In genomic region chr7:116336226-116336625, GRCm38 (mm10) we compare ENCODE assay signal across 10 mouse cellular contexts. TPM values are rescaled to one million over a fixed set of nuclear protein-coding genes. Genes with fewer than 3 reads are reported as not detected.
A peak's percentile ranks its signal among the peaks of the same experiment; 100 is the strongest.
DNase-seq lines count a peak whose midpoint lies in the region; TF ChIP-seq lines count a peak whose summit lies in the region.
"Had no signal": no experiment of that assay in that cellular context is flagged by ENCODE, and none has a peak within 500 bp of the region (broad histone marks: within the 10 kb centered on the region; RNA-seq: fewer than 3 reads in every experiment).

No protein-coding gene starts in this region.

- H3ac ChIP-seq in myocyte (ENCODE audit: control insufficient read depth, insufficient read length) = no peak overlapping the region

- peaks cover 33% of the 10 kb centered on the region for H3K79me2 ChIP-seq in myocyte (ENCODE audit: control insufficient read depth, insufficient read depth)

- no peak overlapping the region for H3K4me3 ChIP-seq in myocyte
- H3K4me3 ChIP-seq: embryonic facial prominence, embryonic 13.5 days; neural tube, embryonic 13.5 days had no signal

- H3K4me2 ChIP-seq in myocyte (ENCODE audit: low read depth) = peak overlapping the region; percentile 47
- H3K4me2 ChIP-seq: embryonic facial prominence, embryonic 13.5 days; neural tube, embryonic 13.5 days had no signal

- H3K27me3 ChIP-seq in myocyte (ENCODE audit: control insufficient read depth, insufficient read depth, insufficient read length) = no peaks in the 10 kb centered on the region
- H3K27me3 ChIP-seq: embryonic facial prominence, embryonic 13.5 days; neural tube, embryonic 13.5 days had no signal

- no peak for TF ChIP-seq POLR2A in myocyte (IDR thresholded peaks at IDR 0.05; ENCODE audit: insufficient read length, low read depth)

- DNase-seq in left cerebral cortex, adult 18-20 months (ENCODE audit: low spot score in 2 of 2) = peak; percentile 30 to 41
- DNase-seq in left cerebral cortex, adult 11 months (ENCODE audit: low spot score) = no peak
- peak; percentile 84 for DNase-seq in adipocyte (ENCODE audit: low spot score)
- peak; percentile 57 for DNase-seq in embryo, embryonic 11 days
- peak; percentile 54 to 67 for DNase-seq in heart, postnatal 36 days
- DNase-seq in left cerebral cortex, postnatal 4 days = peak; percentile 48
- peak; percentile 19 for DNase-seq in testis, postnatal 14 days (ENCODE audit: low spot score)

- intact Hi-C loops in heart, postnatal 36 days (cut with DNase I) = loop anchor here (5.0 to 10.0 kb wide), 3 partner anchors 176 to 1779 kb away; partner anchors contain the start of gene Rps15a
- intact Hi-C loops in left cerebral cortex, postnatal 4 days (cut with DNase I) = loop anchor here (10.0 kb wide), 1 partner anchor 179 kb away; no protein-coding TSS in a partner anchor

- peaks cover 27% of the 10 kb centered on the region for H3K36me3 ChIP-seq in myocyte (ENCODE audit: control insufficient read depth, insufficient read depth)

TF ChIP-seq in myocyte, 11 proteins besides CTCF, POLR2A, EP300 and RAD21:
- TF ChIP-seq MYOD1 (IDR thresholded peaks at IDR 0.05; ENCODE audit: control insufficient read depth in 1 of 3, insufficient read length in 2 of 3, low read depth in 2 of 3) (peak in 1 of 3 experiments; percentile 22), TCF12 (IDR thresholded peaks at IDR 0.05; ENCODE audit: insufficient read depth, poor library complexity, severe bottlenecking) (no peak), MYOG (IDR thresholded peaks at IDR 0.05; ENCODE audit: control insufficient read depth in 1 of 3, insufficient read depth in 1 of 3, insufficient read length in 2 of 3, low read depth in 2 of 3) (no peak), POLR2AphosphoS2 (IDR thresholded peaks at IDR 0.05; ENCODE audit: insufficient read length, low read depth) (no peak), MAX (IDR thresholded peaks at IDR 0.05; ENCODE audit: low read depth) (no peak)
TF ChIP-seq in myocyte: peak in this region for 1.

RNA-seq across cellular contexts. Expression of gene Rps13, which starts 2.2 kb away (rescaled TPM):
- total RNA-seq in left cerebral cortex, adult 18-20 months (2021) = 100 to 1,000 TPM; 203 to 223 TPM
- 100 to 1,000 TPM; 313 to 343 TPM for total RNA-seq in heart, postnatal 36 days (2021)
- 100 to 1,000 TPM; 355 to 388 TPM for total RNA-seq in left cerebral cortex, postnatal 4 days (2021)
- 1,874 TPM for polyA plus RNA-seq in myocyte (2012; fragmentation: generic; extraction: Trizol)

RNA-seq across cellular contexts. Expression of gene Plekha7, which starts 28.1 kb away (rescaled TPM):
- total RNA-seq in left cerebral cortex, adult 18-20 months (2021) = 10 to 100 TPM; 18.7 to 21.5 TPM
- 1 to 10 TPM; 3.9 to 5.6 TPM for total RNA-seq in heart, postnatal 36 days (2021)
- total RNA-seq in left cerebral cortex, postnatal 4 days (2021) = 10 to 100 TPM; 13.7 to 16.1 TPM
- 2.6 TPM for polyA plus RNA-seq in myocyte (2012; fragmentation: generic; extraction: Trizol)
